In genomic region chr2:164861094-164861493, GRCm38 (mm10) we compare ENCODE assay signal across 24 mouse cellular contexts. TPM values are rescaled to one million over a fixed set of nuclear protein-coding genes. Genes with fewer than 3 reads are reported as not detected.
A peak's percentile ranks its signal among the peaks of the same experiment; 100 is the strongest.
DNase-seq lines count a peak whose midpoint lies in the region; ATAC-seq and TF ChIP-seq lines count a peak whose summit lies in the region.
"Had no signal": no experiment of that assay in that cellular context is flagged by ENCODE, and none has a peak within 500 bp of the region (broad histone marks: within the 10 kb centered on the region; RNA-seq: fewer than 3 reads in every experiment).

No protein-coding gene starts in this region.

- intact Hi-C loops in heart, adult 2 months (cut with DNase I) = no loop called here

- H3K27me3 ChIP-seq in heart, adult 2 months (ENCODE audit: control insufficient read depth, insufficient read depth, low read length) = no peaks in the 10 kb centered on the region
- peaks cover 30% of the 10 kb centered on the region for H3K27me3 ChIP-seq in kidney, embryonic 15.5 days
- no peaks in the 10 kb centered on the region for H3K27me3 ChIP-seq in myocyte (ENCODE audit: control insufficient read depth, insufficient read depth, insufficient read length)

- DNase-seq in heart, adult 2 months = no peak
- no peak for DNase-seq in heart, postnatal 4 days
- DNase-seq in kidney, postnatal 14 days = no peak
- DNase-seq in lung, postnatal 10 days = peak; percentile 59
- DNase-seq in lung, postnatal 25 days (ENCODE audit: low spot score) = no peak
- DNase-seq in cerebellum, postnatal 36 days = no peak
- DNase-seq: cerebellum, adult 9-11 months; gastrocnemius, postnatal 36 days; kidney, adult 9 months; midbrain, embryonic 14.5 days; retina, postnatal 1 day; thymus, postnatal 14 days had no signal

- no peaks in the 10 kb centered on the region for H3K79me2 ChIP-seq in heart, adult 2 months (replicated peaks; ENCODE audit: control insufficient read depth, insufficient read depth, low read length)
- H3K79me2 ChIP-seq in myocyte (ENCODE audit: control insufficient read depth, insufficient read depth) = no peaks in the 10 kb centered on the region

- no peak overlapping the region for H3K4me2 ChIP-seq in kidney, embryonic 15.5 days
- H3K4me2 ChIP-seq in myocyte (ENCODE audit: low read depth) = peak overlapping the region; percentile 39
- H3K4me2 ChIP-seq: embryonic facial prominence, embryonic 12.5 days; forebrain, embryonic 13.5 days had no signal

- no peak for TF ChIP-seq POLR2A in heart, adult 2 months (IDR thresholded peaks at IDR 0.05; ENCODE audit: insufficient read depth, low read depth, low read length)
- TF ChIP-seq POLR2A in myocyte (IDR thresholded peaks at IDR 0.05; ENCODE audit: insufficient read length, low read depth) = no peak

- no peaks in the 10 kb centered on the region for H3K36me3 ChIP-seq in heart, adult 2 months (ENCODE audit: control insufficient read depth, insufficient read depth, low read length)
- H3K36me3 ChIP-seq in kidney, embryonic 15.5 days = no peaks in the 10 kb centered on the region
- no peaks in the 10 kb centered on the region for H3K36me3 ChIP-seq in myocyte (ENCODE audit: control insufficient read depth, insufficient read depth)
- H3K36me3 ChIP-seq: embryonic facial prominence, embryonic 12.5 days; heart, embryonic 10.5 days; intestine, embryonic 15.5 days had no signal

- no peak overlapping the region for H3ac ChIP-seq in myocyte (ENCODE audit: control insufficient read depth, insufficient read length)

- peak overlapping the region; percentile 62 for H3K27ac ChIP-seq in heart, adult 2 months
- H3K27ac ChIP-seq in kidney, embryonic 15.5 days = peak overlapping the region; percentile 87; the same call in 1 of the 2 replicates
- H3K27ac ChIP-seq: forebrain, embryonic 13.5 days; heart, embryonic 10.5 days; liver, embryonic 14.5 days had no signal

- TF ChIP-seq EP300 in heart, adult 2 months (IDR thresholded peaks at IDR 0.05; ENCODE audit: insufficient read depth, low read depth, low read length) = no peak

- 52% methylated on average over 4 of the region's 4 CpGs for WGBS in heart, adult 2 months
- WGBS in kidney, embryonic 15.5 days = 69% methylated on average over 4 of the region's 4 CpGs

- H3K9me3 ChIP-seq in kidney, embryonic 15.5 days (replicated peaks) = no peaks in the 10 kb centered on the region
- H3K9me3 ChIP-seq: embryonic facial prominence, embryonic 12.5 days; forebrain, embryonic 13.5 days; heart, embryonic 10.5 days; intestine, embryonic 15.5 days had no signal

- H3K9ac ChIP-seq in heart, adult 2 months (ENCODE audit: low read depth, low read length) = no peak overlapping the region
- H3K9ac ChIP-seq in kidney, embryonic 15.5 days = no peak overlapping the region
- H3K9ac ChIP-seq: embryonic facial prominence, embryonic 12.5 days; forebrain, embryonic 13.5 days; intestine, embryonic 15.5 days; liver, embryonic 14.5 days had no signal

- no peak for TF ChIP-seq CTCF in heart, adult 2 months (IDR thresholded peaks at IDR 0.05)

- no peak overlapping the region for H3K4me3 ChIP-seq in heart, adult 2 months
- no peak overlapping the region for H3K4me3 ChIP-seq in kidney, embryonic 15.5 days (replicated peaks)
- H3K4me3 ChIP-seq in myocyte = no peak overlapping the region
- H3K4me3 ChIP-seq: embryonic facial prominence, embryonic 12.5 days; erythroblast, embryonic 14.5 days; forebrain, embryonic 13.5 days; heart, embryonic 10.5 days; intestine, embryonic 15.5 days; megakaryocyte, embryonic 14.5 days had no signal

- ATAC-seq in kidney, embryonic 15.5 days (replicated peaks; ENCODE audit: low FRiP score) = no peak
- ATAC-seq: forebrain, embryonic 13.5 days; intestine, embryonic 15.5 days had no signal

- H3K4me1 ChIP-seq in heart, adult 2 months (ENCODE audit: control insufficient read depth, insufficient read depth, low read length) = peaks cover 11% of the 10 kb centered on the region
- H3K4me1 ChIP-seq in kidney, embryonic 15.5 days = peaks cover 62% of the 10 kb centered on the region

TF ChIP-seq in myocyte, 11 proteins besides CTCF, POLR2A, EP300 and RAD21:
- TF ChIP-seq REST (IDR thresholded peaks at IDR 0.05; ENCODE audit: insufficient read depth, insufficient read length) (no peak), SRF (IDR thresholded peaks at IDR 0.05; ENCODE audit: control insufficient read depth, insufficient read length, low read depth) (no peak), E2F4 (IDR thresholded peaks at IDR 0.05; ENCODE audit: insufficient read depth) (no peak), TCF3 (IDR thresholded peaks at IDR 0.05; ENCODE audit: insufficient read length, low read depth) (no peak), MYOG (IDR thresholded peaks at IDR 0.05; ENCODE audit: control insufficient read depth in 1 of 3, insufficient read depth in 1 of 3, insufficient read length in 2 of 3, low read depth in 2 of 3) (no peak), MYOD1 (IDR thresholded peaks at IDR 0.05; ENCODE audit: control insufficient read depth in 1 of 3, insufficient read length in 2 of 3, low read depth in 2 of 3) (no peak), TCF12 (IDR thresholded peaks at IDR 0.05; ENCODE audit: insufficient read depth, poor library complexity, severe bottlenecking) (no peak)

RNA-seq across cellular contexts. Expression of gene Pltp, which starts 3.6 kb away (rescaled TPM):
- 10 to 100 TPM; 33.8 to 36.1 TPM for total RNA-seq in heart, adult 2 months (2021)
- polyA plus RNA-seq in heart, adult 2 months (2012; rRNA removed) = 57.4 and 71.2 TPM in 2 replicates
- 10 to 100 TPM; 13.2 to 20.5 TPM for total RNA-seq in heart, postnatal 4 days (2021)
- 35.6 and 38.7 TPM in 2 replicates for polyA plus RNA-seq in kidney, embryonic 15.5 days (2015; fragmentation: Nextera tagmentation; extraction: Ambion mirVana)
- polyA plus RNA-seq in myocyte (2012; fragmentation: generic; extraction: Trizol) = 117 TPM

RNA-seq across cellular contexts. Expression of gene Pcif1, which starts 18.0 kb away (rescaled TPM):
- 10 to 100 TPM; 25.7 to 31.8 TPM for total RNA-seq in heart, adult 2 months (2021)
- 18.4 and 20.8 TPM in 2 replicates for polyA plus RNA-seq in heart, adult 2 months (2012; rRNA removed)
- total RNA-seq in heart, postnatal 4 days (2021) = 10 to 100 TPM; 47.0 to 48.2 TPM
- polyA plus RNA-seq in kidney, embryonic 15.5 days (2015; fragmentation: Nextera tagmentation; extraction: Ambion mirVana) = 73.1 and 81.1 TPM in 2 replicates
- polyA plus RNA-seq in myocyte (2012; fragmentation: generic; extraction: Trizol) = 43.2 TPM

RNA-seq across cellular contexts. Expression of gene Neurl2, which starts 27.8 kb away (rescaled TPM):
- 10 to 100 TPM; 47.2 to 49.2 TPM for total RNA-seq in heart, adult 2 months (2021)
- 54.2 and 54.8 TPM in 2 replicates for polyA plus RNA-seq in heart, adult 2 months (2012; rRNA removed)
- 10 to 100 TPM; 33.3 to 34.0 TPM for total RNA-seq in heart, postnatal 4 days (2021)
- polyA plus RNA-seq in kidney, embryonic 15.5 days (2015; fragmentation: Nextera tagmentation; extraction: Ambion mirVana) = 7.0 and 8.9 TPM in 2 replicates
- 23.5 TPM for polyA plus RNA-seq in myocyte (2012; fragmentation: generic; extraction: Trizol)
- total RNA-seq: hematopoietic stem cell, adult 5-6 weeks had no signal

RNA-seq across cellular contexts. Expression of gene Ctsa, which starts 28.4 kb away (rescaled TPM):
- total RNA-seq in heart, adult 2 months (2021) = 10 to 100 TPM; 94.3 to 99.8 TPM
- polyA plus RNA-seq in heart, adult 2 months (2012; rRNA removed) = 200 and 232 TPM in 2 replicates
- 100 to 1,000 TPM; 101 to 104 TPM for total RNA-seq in heart, postnatal 4 days (2021)
- 160 and 170 TPM in 2 replicates for polyA plus RNA-seq in kidney, embryonic 15.5 days (2015; fragmentation: Nextera tagmentation; extraction: Ambion mirVana)
- polyA plus RNA-seq in myocyte (2012; fragmentation: generic; extraction: Trizol) = 202 TPM

RNA-seq across cellular contexts. Expression of gene Spata25, which starts 32.8 kb away (rescaled TPM):
- total RNA-seq in heart, adult 2 months (2021) = under 1 TPM; 0.60 to 0.68 TPM
- 0.23 TPM in 1 of 2 replicates, not detected in the other for polyA plus RNA-seq in heart, adult 2 months (2012; rRNA removed)
- total RNA-seq in heart, postnatal 4 days (2021) = 1 to 10 TPM in 1 of 2 experiments, under 1 TPM in 1; 0.92 to 1.9 TPM
- 0.21 TPM in 1 of 2 replicates, not detected in the other for polyA plus RNA-seq in kidney, embryonic 15.5 days (2015; fragmentation: Nextera tagmentation; extraction: Ambion mirVana)
- polyA plus RNA-seq in myocyte (2012; fragmentation: generic; extraction: Trizol) = 0.40 TPM
- total RNA-seq: CH12.LX; hematopoietic stem cell, adult 5-6 weeks had no signal
- polyA plus RNA-seq: erythroblast, embryonic 14.5 days; forebrain, embryonic 13.5 days; heart, embryonic 10.5 days; intestine, embryonic 15.5 days; limb, embryonic 11.5 days; liver, embryonic 14.5 days had no signal
